Mouse (Mus musculus): ENCODE data around the gene Mgat3. TPM values are rescaled to one million over a fixed set of nuclear protein-coding genes. Genes with fewer than 3 reads are reported as not detected.

Mgat3 gene
- total RNA-seq (2023; ENCODE audit: inconsistent age): not detected in 4 replicates

GRCm38 (mm10) chr15:80173001-80173771 lies at the start of gene Mgat3:
Mgat3 (plus strand) TSS chr15:80173721.

GRCm38 (mm10) chr15:80132993-80133586 lies 40.4 kb upstream of the Mgat3 start, which contains the start of gene Tab1:
Tab1 (plus strand) TSS chr15:80133127.

GRCm38 (mm10) chr15:80233733-80234509 lies 60.4 kb downstream of the Mgat3 start, which contains the start of gene Mief1:
Mief1 (plus strand) TSS chr15:80234018.

GRCm38 (mm10) chr15:80235535-80235934 lies 62.0 kb downstream of the Mgat3 start, which contains the start of gene AC140267.1:
AC140267.1 (plus strand) TSS chr15:80235835.

GRCm38 (mm10) chr15:80254847-80255645 lies 81.5 kb downstream of the Mgat3 start, which contains the start of gene Atf4:
Atf4 (plus strand) TSS chr15:80255184.

GRCm38 (mm10) chr15:80263610-80264575 lies 90.4 kb downstream of the Mgat3 start, which contains the start of gene Rps19bp1:
Rps19bp1 (minus strand) TSS chr15:80264315.

Other genes starting within 250 kb of the Mgat3 start
- 98.3 to 113 TPM (median 110 TPM) in 4 replicates for gene Cbx7, start 202.6 kb upstream of the Mgat3 start, total RNA-seq (2023; ENCODE audit: inconsistent age)
- gene Pdgfb, start 158.7 kb upstream of the Mgat3 start, total RNA-seq (2023; ENCODE audit: inconsistent age): 0.42 to 1.4 TPM (median 0.93 TPM) in 3 of 4 replicates, not detected in the other
- not detected in 4 replicates for gene Syngr1, start 82.4 kb upstream of the Mgat3 start, total RNA-seq (2023; ENCODE audit: inconsistent age)
- 1,031 to 1,101 TPM (median 1,075 TPM) in 4 replicates for gene Rpl3, start 81.9 kb upstream of the Mgat3 start, total RNA-seq (2023; ENCODE audit: inconsistent age)
- 18.6 to 21.3 TPM (median 19.5 TPM) in 4 replicates for gene Tab1, start 40.6 kb upstream of the Mgat3 start, total RNA-seq (2023; ENCODE audit: inconsistent age)
- 46.0 to 51.0 TPM (median 48.1 TPM) in 4 replicates for gene Mief1, start 60.3 kb downstream of the Mgat3 start, total RNA-seq (2023; ENCODE audit: inconsistent age)
- gene AC140267.1, start 62.1 kb downstream of the Mgat3 start, total RNA-seq (2023; ENCODE audit: inconsistent age): 9.1 to 12.2 TPM in 2 of 4 replicates, not detected in the others
- 538 to 573 TPM (median 553 TPM) in 4 replicates for gene Atf4, start 81.5 kb downstream of the Mgat3 start, total RNA-seq (2023; ENCODE audit: inconsistent age)
- 22.3 to 32.0 TPM (median 24.1 TPM) in 4 replicates for gene Rps19bp1, start 90.6 kb downstream of the Mgat3 start, total RNA-seq (2023; ENCODE audit: inconsistent age)
- gene Cacna1i, start 113.5 kb downstream of the Mgat3 start, total RNA-seq (2023; ENCODE audit: inconsistent age): 44.5 to 54.6 TPM (median 48.5 TPM) in 4 replicates